Mouse (Mus musculus): Measurements from ENCODE around the gene Olfr1226. TPM values are rescaled to one million over a fixed set of nuclear protein-coding genes. Genes with fewer than 3 reads are reported as not detected.

The Olfr1226 gene
- polyA plus RNA-seq (2012; rRNA removed; ENCODE audit: low replicate concordance) = not detected in 2 replicates

GRCm38 (mm10) chr2:89199948-89200347 is at the start of gene Olfr1226:
TSS of gene Olfr1226 (minus strand) at chr2:89200048.

GRCm38 (mm10) chr2:89174569-89174968 is 25.3 kb downstream of the Olfr1226 start, which contains the start of gene Olfr1225:
TSS of gene Olfr1225 (minus strand) at chr2:89174669.

GRCm38 (mm10) chr2:89163991-89164390 is 35.9 kb downstream of the Olfr1226 start, which contains the start of gene Olfr1224-ps1:
TSS of gene Olfr1224-ps1 (minus strand) at chr2:89164091.

GRCm38 (mm10) chr2:89151460-89151859 is 48.4 kb downstream of the Olfr1226 start, which contains the start of gene Olfr1223:
TSS of gene Olfr1223 (minus strand) at chr2:89151560.

Other genes starting within 250 kb of the Olfr1226 start
- gene Olfr1212, start 246.1 kb downstream of the Olfr1226 start, polyA plus RNA-seq (2012; rRNA removed; ENCODE audit: low replicate concordance) = not detected in 2 replicates
- gene Gm13762, start 219.8 kb downstream of the Olfr1226 start, polyA plus RNA-seq (2012; rRNA removed; ENCODE audit: low replicate concordance) = not detected in 2 replicates
- not detected in 2 replicates for gene Olfr1214, start 207.4 kb downstream of the Olfr1226 start, polyA plus RNA-seq (2012; rRNA removed; ENCODE audit: low replicate concordance)
- not detected in 2 replicates for gene Olfr1215, start 193.1 kb downstream of the Olfr1226 start, polyA plus RNA-seq (2012; rRNA removed; ENCODE audit: low replicate concordance)
- not detected in 2 replicates for gene Olfr1216, start 181.7 kb downstream of the Olfr1226 start, polyA plus RNA-seq (2012; rRNA removed; ENCODE audit: low replicate concordance)
- not detected in 2 replicates for gene Olfr1217, start 168.0 kb downstream of the Olfr1226 start, polyA plus RNA-seq (2012; rRNA removed; ENCODE audit: low replicate concordance)
- gene Olfr1218, start 138.9 kb downstream of the Olfr1226 start, polyA plus RNA-seq (2012; rRNA removed; ENCODE audit: low replicate concordance) = not detected in 2 replicates
- not detected in 2 replicates for gene Olfr1219, start 116.5 kb downstream of the Olfr1226 start, polyA plus RNA-seq (2012; rRNA removed; ENCODE audit: low replicate concordance)
- not detected in 2 replicates for gene Olfr1220, start 93.2 kb downstream of the Olfr1226 start, polyA plus RNA-seq (2012; rRNA removed; ENCODE audit: low replicate concordance)
- gene Olfr1221, start 82.8 kb downstream of the Olfr1226 start, polyA plus RNA-seq (2012; rRNA removed; ENCODE audit: low replicate concordance) = not detected in 2 replicates
- gene Olfr1222, start 67.0 kb downstream of the Olfr1226 start, polyA plus RNA-seq (2012; rRNA removed; ENCODE audit: low replicate concordance) = not detected in 2 replicates
- gene Olfr1223, start 48.5 kb downstream of the Olfr1226 start, polyA plus RNA-seq (2012; rRNA removed; ENCODE audit: low replicate concordance) = not detected in 2 replicates
- not detected in 2 replicates for gene Olfr1224-ps1, start 36.0 kb downstream of the Olfr1226 start, polyA plus RNA-seq (2012; rRNA removed; ENCODE audit: low replicate concordance)
- not detected in 2 replicates for gene Olfr1225, start 25.4 kb downstream of the Olfr1226 start, polyA plus RNA-seq (2012; rRNA removed; ENCODE audit: low replicate concordance)
- not detected in 2 replicates for gene Olfr1228, start 54.0 kb upstream of the Olfr1226 start, polyA plus RNA-seq (2012; rRNA removed; ENCODE audit: low replicate concordance)
- gene Olfr1229, start 88.0 kb upstream of the Olfr1226 start, polyA plus RNA-seq (2012; rRNA removed; ENCODE audit: low replicate concordance) = not detected in 2 replicates
- not detected in 2 replicates for gene Olfr1230, start 97.2 kb upstream of the Olfr1226 start, polyA plus RNA-seq (2012; rRNA removed; ENCODE audit: low replicate concordance)
- not detected in 2 replicates for gene Olfr1231, start 107.0 kb upstream of the Olfr1226 start, polyA plus RNA-seq (2012; rRNA removed; ENCODE audit: low replicate concordance)
- not detected in 2 replicates for gene Olfr1232, start 129.6 kb upstream of the Olfr1226 start, polyA plus RNA-seq (2012; rRNA removed; ENCODE audit: low replicate concordance)
- not detected in 2 replicates for gene Olfr1233, start 142.3 kb upstream of the Olfr1226 start, polyA plus RNA-seq (2012; rRNA removed; ENCODE audit: low replicate concordance)
- gene Olfr1234, start 164.8 kb upstream of the Olfr1226 start, polyA plus RNA-seq (2012; rRNA removed; ENCODE audit: low replicate concordance) = not detected in 2 replicates
- not detected in 2 replicates for gene Olfr1238, start 209.6 kb upstream of the Olfr1226 start, polyA plus RNA-seq (2012; rRNA removed; ENCODE audit: low replicate concordance)
- not detected in 2 replicates for gene Olfr1239, start 220.4 kb upstream of the Olfr1226 start, polyA plus RNA-seq (2012; rRNA removed; ENCODE audit: low replicate concordance)
- gene Olfr1240, start 243.0 kb upstream of the Olfr1226 start, polyA plus RNA-seq (2012; rRNA removed; ENCODE audit: low replicate concordance) = not detected in 2 replicates